8 mouse cellular contexts compared by ENCODE assay signal in genomic region chr5:81020281-81021005, GRCm38 (mm10). TPM values are rescaled to one million over a fixed set of nuclear protein-coding genes. Genes with fewer than 3 reads are reported as not detected.
DNase-seq lines count a peak whose midpoint lies in the region; ATAC-seq lines count a peak whose summit lies in the region.

No protein-coding gene starts in this region.

- DNase-seq in ZHBTc4 (ENCODE audit: low read depth, low spot score), result peak; percentile 62
- DNase-seq in cerebellum, adult 8-10 months, result peak; percentile 47
- DNase-seq in forelimb bud, embryonic 11.5 days (ENCODE audit: low read depth, low spot score), result peak; percentile 62
- peak; percentile 84 for DNase-seq in hindbrain, embryonic 10.5 days (ENCODE audit: low spot score)
- DNase-seq in layer of hippocampus, postnatal 36 days, result peak; percentile 65 to 68
- DNase-seq in lung, postnatal 10 days, result peak; percentile 67
- DNase-seq in retina, postnatal 1 day, result peak; percentile 82

- H3K9me3 ChIP-seq in hindbrain, embryonic 10.5 days, result no peaks in the 10 kb centered on the region

- H3K4me1 ChIP-seq in hindbrain, embryonic 10.5 days (replicated peaks), result peaks cover 32% of the 10 kb centered on the region

- WGBS in hindbrain, embryonic 10.5 days, result under 1% methylated on average over 66 of the region's 67 CpGs

- no peaks in the 10 kb centered on the region for H3K36me3 ChIP-seq in hindbrain, embryonic 10.5 days

- no peak for ATAC-seq in monocyte, adult 5-6 weeks (replicated peaks; ENCODE audit: insufficient number of reproducible peaks, low FRiP score, low TSS enrichment, poor library complexity, severe bottlenecking)

- no peaks in the 10 kb centered on the region; the same call in 1 of the 2 replicates for H3K27me3 ChIP-seq in hindbrain, embryonic 10.5 days (ENCODE audit: insufficient read depth, poor library complexity, severe bottlenecking)

- H3K4me3 ChIP-seq in hindbrain, embryonic 10.5 days, result peak overlapping the region; percentile 81

- H3K27ac ChIP-seq in hindbrain, embryonic 10.5 days, result peak overlapping the region; percentile 99

RNA-seq across cellular contexts. Expression of gene Adgrl3, which starts 0.5 kb away (rescaled TPM):
- polyA plus RNA-seq in hindbrain, embryonic 10.5 days (2016; fragmentation: Nextera tagmentation; extraction: Ambion mirVana), result 16.0 and 23.3 TPM in 2 replicates
- total RNA-seq in layer of hippocampus, postnatal 36 days (2021), result 100 to 1,000 TPM; 157 to 179 TPM
- 2.9 to 7.0 TPM (median 3.7 TPM) in 3 replicates for total RNA-seq in monocyte, adult 5-6 weeks (2017)

Comparison
In these comparisons a context has a peak if more than half of its experiments do, and no peak if none do; other contexts are left out.
1. RNA of gene Adgrl3, which starts 0.5 kb away (total RNA-seq): 157 to 179 TPM in layer of hippocampus, postnatal 36 days; 2.9 to 7.0 TPM in monocyte, adult 5-6 weeks; every median in the first group is over 10 times any median in the second.
2. Peak in every context shown above with its lines, with median percentiles within 50 percentile points of each other: DNase-seq.